Mouse (Mus musculus) heart, postnatal 14 days (tissue): Measurements from ENCODE around the gene Cfap69. TPM values are rescaled to one million over a fixed set of nuclear protein-coding genes. Genes with fewer than 3 reads are reported as not detected.
"Not testable (repeated sequence)": the region's sequence is repeated elsewhere in the genome, so short reads cannot be mapped to it uniquely, and the experiment has no call there.

ENCODE experiments used
- DNase-seq, 2 experiments: peaks; one replicate each; pipeline ENCODE4 v3.0.0; 2021 to 2022
- intact Hi-C: fragments of 180-260 bp; cut with DNase I; formaldehyde crosslinking; loops from one replicate; pipeline ENCODE4 v1.15.1; 2025
- long read RNA-seq, 2 experiments: library from polyadenylated mRNA; stranded (forward); transcript quantifications; one replicate each; pipeline ENCODE4 v2.0.0; 2021
- total RNA-seq, 2 experiments: library from RNA; stranded (reverse); gene quantifications; 2 replicates each; pipeline ENCODE4 v1.2.3; 2021

The Cfap69 gene
- total RNA-seq = 1 to 10 TPM in 1 of 2 experiments, under 1 TPM in 1; 0.80 to 1.7 TPM
- long read RNA-seq, experiment 1, full-length matches to known transcripts = 2 of 2 reads
- long read RNA-seq, experiment 1, partial matches to known transcripts = 0 of 2 reads
- long read RNA-seq, experiment 1, other reads (novel, unspliced or antisense) = 0 of 2 reads
- long read RNA-seq, experiment 2, partial matches to known transcripts = 0 of 1 reads
- long read RNA-seq, experiment 2, other reads (novel, unspliced or antisense) = 1 of 1 reads

GRCm38 (mm10) chr5:5663655-5664370 lies at the start of gene Cfap69:
Gene Cfap69 (minus strand): TSS chr5:5664239.
- peak; percentile 66 to 77 for DNase-seq
- intact Hi-C loops = no loop called here

- intact Hi-C loops = no loop called here
- no peak for DNase-seq
These were observed 47.0 kb upstream of the Cfap69 start for GRCm38 (mm10) chr5:5711032-5711431.

- DNase-seq = no peak
- intact Hi-C loops = no loop called here
These were observed 43.6 kb upstream of the Cfap69 start for GRCm38 (mm10) chr5:5707341-5708278.

GRCm38 (mm10) chr5:5705019-5705418 lies 41.0 kb upstream of the Cfap69 start:
- intact Hi-C loops = no loop called here
- DNase-seq = no peak

- intact Hi-C loops = no loop called here
- no peak for DNase-seq
These were observed 36.3 kb upstream of the Cfap69 start for GRCm38 (mm10) chr5:5700386-5700785.

- intact Hi-C loops = no loop called here
- DNase-seq = no peak
These were observed 34.8 kb upstream of the Cfap69 start for GRCm38 (mm10) chr5:5698830-5699229.

GRCm38 (mm10) chr5:5695401-5695942 lies 31.4 kb upstream of the Cfap69 start:
- intact Hi-C loops = no loop called here

GRCm38 (mm10) chr5:5693956-5694653 lies 30.1 kb upstream of the Cfap69 start, which contains the start of gene Steap2:
Gene Steap2 (minus strand): TSS chr5:5694578.
- peak; percentile 57 to 67 for DNase-seq
- intact Hi-C loops = no loop called here

More at GRCm38 (mm10) chr5:5695401-5695942, 31.4 kb upstream of the Cfap69 start:
- no peak for DNase-seq

- intact Hi-C loops = no loop called here
- no peak for DNase-seq
These were observed 29.5 kb upstream of the Cfap69 start for GRCm38 (mm10) chr5:5693541-5693955.

GRCm38 (mm10) chr5:5692167-5692738 lies 28.2 kb upstream of the Cfap69 start:
- intact Hi-C loops = no loop called here
- no peak for DNase-seq

- intact Hi-C loops = no loop called here
- no peak for DNase-seq
These were observed 25.0 kb upstream of the Cfap69 start for GRCm38 (mm10) chr5:5688945-5689540.

GRCm38 (mm10) chr5:5688228-5688627 lies 24.2 kb upstream of the Cfap69 start:
- intact Hi-C loops = no loop called here
- no peak for DNase-seq

GRCm38 (mm10) chr5:5686973-5687372 lies 22.9 kb upstream of the Cfap69 start:
- intact Hi-C loops = no loop called here
- DNase-seq = no peak

GRCm38 (mm10) chr5:5684946-5685345 lies 20.9 kb upstream of the Cfap69 start:
- intact Hi-C loops, DNase-seq: not testable (repeated sequence)

- intact Hi-C loops = no loop called here
- DNase-seq = no peak
These were observed 19.3 kb upstream of the Cfap69 start for GRCm38 (mm10) chr5:5683292-5683691.

GRCm38 (mm10) chr5:5679459-5679858 lies 15.4 kb upstream of the Cfap69 start:
- DNase-seq = no peak

GRCm38 (mm10) chr5:5676082-5676481 lies 12.0 kb upstream of the Cfap69 start:
- intact Hi-C loops = no loop called here
- DNase-seq = no peak

More at GRCm38 (mm10) chr5:5679459-5679858, 15.4 kb upstream of the Cfap69 start:
- intact Hi-C loops = no loop called here

- intact Hi-C loops = no loop called here
- no peak for DNase-seq
These were observed 4.9 kb upstream of the Cfap69 start for GRCm38 (mm10) chr5:5668920-5669319.

GRCm38 (mm10) chr5:5664371-5664926 lies 410 bp upstream of the Cfap69 start:
- intact Hi-C loops = no loop called here
- DNase-seq = no peak
